Mouse (Mus musculus) midbrain, embryonic 14.5 days (tissue): ENCODE results near the gene Zfp648. TPM values are rescaled to one million over a fixed set of nuclear protein-coding genes. Genes with fewer than 3 reads are reported as not detected.

Experiments used
- ATAC-seq: fragments of 200-750 bp; cut with Nextera tagmentation; 2 replicates; pipeline ENCODE4 v1.8.0; 2017; ENCODE audit warnings: moderate number of reproducible peaks, moderate library complexity; ENCODE audit not compliant: low FRiP score, low TSS enrichment
- DNase-seq: peaks from one replicate; pipeline ENCODE4 v3.0.0-alpha.2; 2015
- H3K27ac ChIP-seq: fragments of 300-500 bp; sonication (generic); replicated peaks from 2 replicates; pipeline ENCODE4 v1.5.1; 2014; ENCODE audit warnings: mild to moderate bottlenecking, low read depth, low read length, moderate library complexity
- H3K27me3 ChIP-seq: fragments of 300-500 bp; sonication (generic); 2 replicates; pipeline ENCODE4 v1.6.1; 2014; ENCODE audit warnings: low read length, control low read depth, mixed read lengths; ENCODE audit not compliant: control insufficient read depth, insufficient read depth
- H3K36me3 ChIP-seq: fragments of 300-500 bp; sonication (generic); 2 replicates; pipeline ENCODE4 v1.6.1; 2014; ENCODE audit warnings: low read length, control low read depth; ENCODE audit not compliant: control insufficient read depth, insufficient read depth
- H3K4me1 ChIP-seq: fragments of 300-500 bp; sonication (generic); 2 replicates; pipeline ENCODE4 v1.6.1; 2014; ENCODE audit warnings: mild to moderate bottlenecking, antibody characterized with exemption, low read length, control low read depth; ENCODE audit not compliant: control insufficient read depth, insufficient read depth
- H3K4me2 ChIP-seq: fragments of 300-500 bp; sonication (generic); 2 replicates; pipeline ENCODE4 v1.6.1; 2014; ENCODE audit warnings: mild to moderate bottlenecking, low read length, moderate library complexity
- H3K4me3 ChIP-seq: fragments of 300-500 bp; sonication (generic); replicated peaks from 2 replicates; pipeline ENCODE4 v1.5.1; 2014; ENCODE audit warnings: low read depth, low read length
- H3K9ac ChIP-seq: fragments of 300-500 bp; sonication (generic); replicated peaks from 2 replicates; pipeline ENCODE4 v1.6.1; 2014; ENCODE audit warnings: mild to moderate bottlenecking, low read length, moderate library complexity
- H3K9me3 ChIP-seq: fragments of 300-500 bp; sonication (generic); 2 replicates; pipeline ENCODE4 v1.6.1; 2016; ENCODE audit warnings: low read length, control low read depth, mixed read lengths; ENCODE audit not compliant: control insufficient read depth
- WGBS: fragments of 180-500 bp; shearing (Covaris S2); extraction: QIAGEN DNeasy Blood & Tissue Kit; methylation state at CpG from one replicate; pipeline ENCODE4 v1.1.7; 2014; 5-methylcytosine and 5-hydroxymethylcytosine counted together
- polyA plus RNA-seq: library from polyadenylated mRNA; unstranded; fragments of >200 nt; fragmentation: Nextera tagmentation; extraction: Ambion mirVana; gene quantifications from 2 replicates; pipeline ENCODE4 v1.2.1, GENCODE M21; 2014

Gene Zfp648
- polyA plus RNA-seq, 1 experiment from 2014 or later = 0.36 TPM

GRCm38 (mm10) chr1:154178541-154179155 is 22.3 kb upstream of the Zfp648 start:
- no peaks in the 10 kb centered on the region for H3K36me3 ChIP-seq
- no peaks in the 10 kb centered on the region for H3K27me3 ChIP-seq
- no peaks in the 10 kb centered on the region for H3K9me3 ChIP-seq
- no peak overlapping the region for H3K27ac ChIP-seq
- DNase-seq (no peak), ATAC-seq (no peak)
- 91% methylated on average over 8 of the region's 8 CpGs for WGBS
- H3K9ac ChIP-seq = no peak overlapping the region
- no peak overlapping the region for H3K4me2 ChIP-seq
- H3K4me3 ChIP-seq = no peak overlapping the region
- H3K4me1 ChIP-seq = no peaks in the 10 kb centered on the region

GRCm38 (mm10) chr1:154180952-154181351 is 20.0 kb upstream of the Zfp648 start:
- no peaks in the 10 kb centered on the region for H3K4me1 ChIP-seq
- no peaks in the 10 kb centered on the region for H3K9me3 ChIP-seq
- H3K27me3 ChIP-seq = no peaks in the 10 kb centered on the region
- 30% methylated on average over 2 of the region's 2 CpGs for WGBS
- no peak overlapping the region for H3K27ac ChIP-seq
- H3K4me3 ChIP-seq = no peak overlapping the region
- peak; percentile 87 for ATAC-seq
- H3K9ac ChIP-seq = no peak overlapping the region
- peak; percentile 93 for DNase-seq
- no peaks in the 10 kb centered on the region for H3K36me3 ChIP-seq
- no peak overlapping the region for H3K4me2 ChIP-seq

- DNase-seq = peak; percentile 36
- Histone ChIP-seq H3K4me3 (no peak overlapping the region), H3K4me1 (no peaks in the 10 kb centered on the region), H3K36me3 (no peaks in the 10 kb centered on the region), H3K9ac (no peak overlapping the region), H3K27ac (no peak overlapping the region), H3K9me3 (no peaks in the 10 kb centered on the region), H3K27me3 (no peaks in the 10 kb centered on the region), H3K4me2 (no peak overlapping the region)
- 72% methylated on average over 6 of the region's 6 CpGs for WGBS
- no peak for ATAC-seq
Observed at GRCm38 (mm10) chr1:154182396-154183076, 18.5 kb upstream of the Zfp648 start.

- ATAC-seq = no peak
Observed at GRCm38 (mm10) chr1:154183077-154183751, 17.8 kb upstream of the Zfp648 start.

GRCm38 (mm10) chr1:154188229-154188628 is 12.8 kb upstream of the Zfp648 start:
- no peaks in the 10 kb centered on the region for H3K36me3 ChIP-seq
- ATAC-seq = no peak
- WGBS = 88% methylated on average over 4 of the region's 4 CpGs
- no peak for DNase-seq
- H3K9ac ChIP-seq = no peak overlapping the region
- no peak overlapping the region for H3K4me3 ChIP-seq
- H3K4me2 ChIP-seq = no peak overlapping the region
- no peaks in the 10 kb centered on the region for H3K4me1 ChIP-seq
- H3K27me3 ChIP-seq = no peaks in the 10 kb centered on the region
- no peaks in the 10 kb centered on the region for H3K9me3 ChIP-seq
- H3K27ac ChIP-seq = no peak overlapping the region

More at GRCm38 (mm10) chr1:154183077-154183751, 17.8 kb upstream of the Zfp648 start:
- no peak for DNase-seq
- H3K27me3 ChIP-seq = no peaks in the 10 kb centered on the region
- no peaks in the 10 kb centered on the region for H3K4me1 ChIP-seq
- no peaks in the 10 kb centered on the region for H3K36me3 ChIP-seq
- no peak overlapping the region for H3K4me2 ChIP-seq
- no peak overlapping the region for H3K4me3 ChIP-seq
- WGBS = 89% methylated on average over 7 of the region's 7 CpGs
- H3K27ac ChIP-seq = no peak overlapping the region
- no peaks in the 10 kb centered on the region for H3K9me3 ChIP-seq
- no peak overlapping the region for H3K9ac ChIP-seq

- Histone ChIP-seq H3K9me3 (no peaks in the 10 kb centered on the region), H3K27me3 (no peaks in the 10 kb centered on the region), H3K4me2 (no peak overlapping the region), H3K4me3 (no peak overlapping the region), H3K4me1 (no peaks in the 10 kb centered on the region), H3K9ac (no peak overlapping the region), H3K27ac (no peak overlapping the region), H3K36me3 (no peaks in the 10 kb centered on the region)
- WGBS = 42% methylated on average over 4 of the region's 4 CpGs
- DNase-seq (no peak), ATAC-seq (no peak)
Observed at GRCm38 (mm10) chr1:154188631-154189030, 12.4 kb upstream of the Zfp648 start.

GRCm38 (mm10) chr1:154189842-154190530 is 11.0 kb upstream of the Zfp648 start:
- ATAC-seq = no peak
- WGBS = 61% methylated on average over 14 of the region's 18 CpGs
- H3K9ac ChIP-seq = no peak overlapping the region
- DNase-seq = peak; percentile 55
- H3K27me3 ChIP-seq = no peaks in the 10 kb centered on the region
- H3K27ac ChIP-seq = no peak overlapping the region
- H3K4me3 ChIP-seq = no peak overlapping the region
- no peaks in the 10 kb centered on the region for H3K36me3 ChIP-seq
- no peaks in the 10 kb centered on the region for H3K9me3 ChIP-seq
- no peaks in the 10 kb centered on the region for H3K4me1 ChIP-seq
- no peak overlapping the region for H3K4me2 ChIP-seq

- Histone ChIP-seq H3K4me1 (no peaks in the 10 kb centered on the region), H3K9ac (no peak overlapping the region), H3K27ac (no peak overlapping the region), H3K27me3 (peaks cover 3% of the 10 kb centered on the region), H3K9me3 (no peaks in the 10 kb centered on the region), H3K4me3 (no peak overlapping the region), H3K36me3 (no peaks in the 10 kb centered on the region), H3K4me2 (no peak overlapping the region)
- whole genome bisulfite sequencing = 83% methylated on average over 10 of the region's 10 CpGs
- no peak for ATAC-seq
- DNase-seq = no peak
Observed at GRCm38 (mm10) chr1:154198896-154199295, 2.1 kb upstream of the Zfp648 start.
